Mouse (Mus musculus) A20 (cell line): Measurements from ENCODE around the gene Stfa3.
"Not testable (repeated sequence)": the region's sequence is repeated elsewhere in the genome, so short reads cannot be mapped to it uniquely, and the experiment has no call there.

Experiments
- DNase-seq: peaks from one replicate; pipeline ENCODE4 v3.0.0-alpha.2; 2011; ENCODE audit warnings: low read depth, low spot score

The Stfa3 gene

DNA sequence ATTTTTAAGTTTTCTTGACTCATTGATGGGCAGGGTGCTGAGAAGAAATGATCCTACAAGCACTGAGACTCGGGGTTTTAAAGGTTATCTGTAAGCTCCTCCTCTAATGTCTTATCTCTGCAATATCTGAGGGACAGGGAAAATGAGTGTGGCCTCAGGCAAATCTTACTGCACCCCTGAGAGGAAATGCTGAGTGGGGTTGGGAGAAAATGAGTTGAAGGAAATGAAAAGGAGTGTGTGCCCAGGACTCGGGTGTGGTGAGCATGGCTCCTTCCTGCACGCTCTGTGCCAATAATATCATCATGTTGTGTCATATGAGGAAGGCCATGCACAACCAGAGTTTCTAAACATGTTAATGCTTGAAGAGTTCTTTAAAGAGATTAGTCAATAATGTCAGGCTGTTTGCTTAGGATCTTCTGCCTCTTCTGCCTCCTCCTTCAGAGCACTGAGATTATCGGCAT is at the start of gene Stfa3:
Stfa3 (minus strand) TSS at position 51 of the 461 bp plus-strand sequence.
- DNase-seq = no peak

DNA sequence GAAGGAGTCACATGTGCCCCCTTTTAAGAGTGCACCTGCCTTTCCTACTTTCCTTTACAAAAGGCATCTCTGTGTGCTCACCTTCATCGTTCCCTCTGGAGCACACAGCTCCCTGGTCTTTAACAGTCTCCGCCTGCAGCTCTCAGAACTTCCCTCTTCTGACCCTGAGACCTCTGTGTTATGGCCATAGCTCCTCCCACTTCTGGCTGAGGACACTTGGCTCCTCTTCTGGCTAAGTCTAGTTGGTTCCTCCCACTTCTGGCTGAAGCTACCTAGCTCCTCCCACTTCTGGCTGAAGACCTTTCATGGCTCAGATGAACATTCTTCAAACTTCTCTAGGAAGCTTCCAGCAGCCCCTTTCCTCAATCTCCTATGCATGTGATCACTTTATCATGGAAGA is 47.1 kb upstream of the Stfa3 start:
- DNase-seq = peak; percentile 21

DNA sequence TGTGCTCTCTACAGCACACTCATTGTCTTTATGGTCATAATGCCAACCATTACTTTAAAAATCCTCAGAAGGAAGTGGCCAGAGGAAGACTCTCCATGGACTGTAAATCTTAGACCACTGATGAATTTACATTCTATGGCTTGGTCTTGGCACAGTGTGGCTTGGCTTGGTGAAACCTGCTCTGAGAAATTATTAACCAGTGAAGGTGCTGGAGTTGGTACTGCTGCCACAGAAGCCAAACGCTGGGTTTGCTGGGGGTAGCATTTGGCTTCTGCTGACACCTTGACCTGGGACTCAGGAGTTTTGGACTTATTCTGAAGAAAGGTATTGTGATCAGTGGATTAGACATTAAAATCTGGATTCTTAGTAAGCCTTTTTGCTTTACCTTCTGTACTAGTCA is 37.2 kb upstream of the Stfa3 start:
- DNase-seq = no peak

DNA sequence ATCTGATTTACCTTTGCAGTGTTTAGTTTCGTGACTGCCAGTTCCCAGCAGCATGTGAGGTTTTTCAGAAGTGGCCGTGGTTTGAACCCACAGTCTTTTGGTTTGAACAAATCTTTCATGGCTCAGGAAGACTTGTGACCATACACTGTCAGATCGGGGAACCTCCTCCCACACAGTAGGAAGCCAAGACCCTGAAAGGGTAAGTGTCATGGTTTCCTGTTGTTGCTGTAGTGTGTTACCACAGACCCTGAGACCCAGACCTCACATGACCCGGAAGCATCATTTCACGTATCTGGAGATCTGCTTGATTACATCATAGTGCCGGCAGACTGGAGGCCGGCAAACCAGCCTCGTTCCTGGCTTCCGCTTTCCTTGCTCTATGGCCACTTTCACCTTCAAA is 21.7 kb upstream of the Stfa3 start:
- no peak for DNase-seq

DNA sequence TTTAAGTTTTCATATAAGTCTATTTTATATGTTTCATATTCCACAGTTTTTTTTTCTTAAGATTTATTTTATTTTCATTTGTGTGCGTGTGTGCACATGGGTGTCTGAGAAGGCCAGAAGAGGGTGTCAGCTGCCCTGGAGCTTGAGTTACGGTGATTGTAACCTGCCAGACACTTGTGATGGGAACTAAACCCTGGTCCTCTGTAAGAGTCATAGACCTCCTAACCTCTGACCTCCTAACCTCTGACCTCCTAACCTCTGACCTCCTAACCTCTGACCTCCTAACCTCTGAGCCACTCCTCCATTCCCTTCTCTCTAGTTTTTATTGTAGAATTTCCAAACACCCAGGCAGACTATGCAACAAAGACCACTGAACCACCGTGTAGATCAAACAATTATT is 20.3 kb upstream of the Stfa3 start:
- no peak for DNase-seq

DNA sequence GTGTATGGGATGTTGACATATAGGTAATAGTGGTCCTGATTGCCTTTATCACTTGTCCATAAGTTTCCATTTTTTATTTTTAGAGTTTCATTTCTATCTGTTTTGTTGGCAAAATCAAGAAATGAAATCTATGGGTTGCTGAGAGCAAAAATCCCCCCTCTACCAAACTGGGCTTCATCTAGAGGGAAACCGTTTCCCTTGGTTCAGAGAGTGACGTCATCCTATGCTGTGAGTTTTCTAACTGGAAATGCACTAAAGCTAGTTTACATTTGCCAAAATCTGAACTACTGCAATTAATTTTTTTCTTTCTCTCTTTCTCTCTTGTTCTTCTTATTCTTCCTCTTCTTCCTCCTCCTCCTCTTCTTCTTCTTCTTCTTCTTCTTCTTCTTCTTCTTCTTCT is 19.7 kb upstream of the Stfa3 start:
- DNase-seq = no peak

DNA sequence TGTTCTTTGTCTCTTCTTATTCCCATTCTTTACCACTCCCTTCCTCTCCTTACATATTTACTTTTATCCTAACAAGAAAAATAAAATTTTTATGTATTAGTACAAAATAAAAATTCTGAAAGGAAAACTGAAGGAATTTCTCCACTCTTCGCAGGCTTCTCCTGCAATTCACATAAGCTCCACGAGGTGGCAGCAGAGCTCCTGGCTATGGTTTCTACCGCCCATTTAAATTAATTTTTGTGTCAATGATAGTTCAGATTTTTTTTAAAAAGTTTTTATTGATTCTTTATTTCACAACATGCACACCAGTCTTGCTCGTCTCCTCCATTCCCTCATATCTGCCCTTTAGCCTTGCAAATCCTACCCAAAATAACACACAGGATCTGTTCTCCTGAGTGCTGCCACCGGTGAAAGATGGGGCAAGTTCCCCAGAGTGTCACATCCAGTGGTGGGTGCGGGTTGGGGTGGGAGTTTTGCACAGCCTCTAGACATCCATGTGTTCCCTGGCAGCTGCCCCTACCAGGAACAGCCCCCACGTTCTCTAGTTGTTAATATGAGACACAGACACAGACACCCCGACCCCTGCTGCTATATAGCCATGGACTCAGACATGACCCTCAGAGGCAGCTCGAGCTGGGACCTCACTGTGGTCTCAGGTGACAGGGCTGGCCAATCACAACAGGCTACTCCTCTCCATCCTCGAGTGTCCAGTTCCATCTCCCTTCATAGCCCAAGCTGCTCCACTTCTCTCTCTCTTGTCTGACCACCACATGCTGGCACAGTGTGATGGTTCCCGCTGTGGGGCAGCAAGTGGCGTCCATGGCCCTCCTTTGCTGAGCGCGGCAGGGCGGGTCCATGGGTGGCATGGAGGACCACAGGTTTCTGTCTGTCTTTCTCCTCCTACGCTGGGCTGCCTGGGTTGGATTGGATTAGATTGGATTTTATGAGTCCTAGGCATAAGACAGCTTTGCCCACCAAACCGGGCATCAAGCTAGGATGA is 18.3 kb upstream of the Stfa3 start:
- peak; percentile 36 for DNase-seq

DNA sequence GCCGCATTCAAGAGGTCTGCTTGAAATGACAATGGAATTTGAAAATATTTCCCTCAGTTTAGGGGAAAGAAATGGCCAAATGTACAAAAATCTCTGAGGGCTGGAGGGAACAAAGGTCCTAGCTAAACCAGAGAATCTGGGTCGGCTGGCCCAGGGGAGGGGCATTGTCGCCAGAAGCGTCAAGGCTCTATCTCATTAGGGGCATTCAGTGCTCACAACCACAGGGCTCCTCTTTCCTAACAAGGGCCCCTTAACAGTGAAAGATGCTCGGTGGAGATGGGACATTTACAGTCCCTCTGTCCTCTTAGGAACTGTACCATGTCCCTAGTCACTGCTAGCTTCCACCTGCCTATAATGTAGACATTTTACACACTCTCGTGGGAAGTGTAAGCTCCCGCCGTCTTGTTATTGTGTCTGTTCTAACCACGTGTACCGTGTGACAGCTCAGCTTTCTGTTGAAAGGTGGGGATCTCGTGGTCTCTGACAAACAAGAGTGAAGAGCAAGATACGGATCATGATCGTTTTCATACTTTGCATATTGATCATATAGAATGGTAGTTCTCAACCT is 16.0 kb upstream of the Stfa3 start:
- no peak for DNase-seq

DNA sequence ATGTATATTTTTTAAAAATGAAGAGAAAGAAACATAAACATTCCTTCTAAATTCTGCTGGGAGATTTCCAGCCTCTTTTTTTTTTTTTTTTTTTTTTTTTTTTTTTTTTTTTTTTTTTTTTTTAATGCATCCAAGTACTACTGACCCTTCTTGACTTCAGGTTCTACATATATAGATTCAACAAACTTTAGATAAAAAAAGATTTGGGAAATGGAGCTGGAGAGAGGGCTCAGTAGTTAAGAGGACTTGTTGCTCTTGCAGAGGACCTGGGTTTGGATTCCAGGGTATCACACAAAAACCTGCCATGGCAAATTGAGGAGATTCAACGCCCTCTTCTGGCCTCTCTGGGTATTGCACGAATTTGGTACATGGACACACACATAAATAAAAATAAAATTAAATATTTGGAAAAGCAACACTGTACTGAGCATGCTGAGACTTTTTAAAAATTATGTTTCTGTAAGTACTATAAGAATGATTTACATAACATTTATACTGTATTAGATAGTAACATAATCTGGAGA is 14.8 kb upstream of the Stfa3 start:
- peak; percentile 64 for DNase-seq

DNA sequence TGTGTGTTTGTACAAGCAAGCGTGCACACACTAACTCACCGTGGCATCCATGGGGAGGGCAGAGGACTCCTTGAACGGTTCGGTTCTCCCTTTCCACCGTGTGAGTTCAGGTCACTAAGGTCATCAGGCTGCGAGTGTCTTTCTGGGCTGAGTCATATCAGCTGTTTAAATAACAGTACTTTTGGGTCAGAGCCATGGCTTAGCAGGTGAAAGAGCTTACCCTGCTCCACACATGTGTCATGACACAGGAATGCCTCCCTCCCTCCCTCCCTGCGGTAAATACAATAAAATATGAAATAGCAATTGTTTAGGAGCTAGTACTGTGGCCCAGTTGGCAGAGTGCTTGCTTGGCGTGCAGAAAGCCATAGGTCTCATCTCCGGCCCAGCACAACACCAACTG is 14.2 kb upstream of the Stfa3 start:
- DNase-seq = no peak

DNA sequence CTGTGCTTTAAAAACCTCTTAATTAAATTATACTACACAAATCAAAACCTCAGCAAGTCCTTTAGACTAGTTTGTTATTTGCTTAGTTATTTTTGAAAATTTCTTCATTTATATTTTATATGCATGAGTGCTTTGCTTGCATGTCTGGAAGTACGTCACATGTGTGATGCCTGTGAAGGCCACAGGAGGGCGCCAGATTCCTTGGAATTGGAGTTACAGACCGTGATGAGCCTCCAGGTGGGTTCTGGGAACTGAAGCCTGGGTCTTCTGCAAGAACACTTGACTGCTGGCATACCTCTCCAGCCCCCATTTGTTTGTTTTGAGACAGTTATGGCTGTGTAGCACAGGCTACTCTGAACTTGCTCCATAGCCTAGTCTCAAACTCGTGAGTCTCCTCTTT is 13.7 kb upstream of the Stfa3 start:
- DNase-seq = peak; percentile 48

DNA sequence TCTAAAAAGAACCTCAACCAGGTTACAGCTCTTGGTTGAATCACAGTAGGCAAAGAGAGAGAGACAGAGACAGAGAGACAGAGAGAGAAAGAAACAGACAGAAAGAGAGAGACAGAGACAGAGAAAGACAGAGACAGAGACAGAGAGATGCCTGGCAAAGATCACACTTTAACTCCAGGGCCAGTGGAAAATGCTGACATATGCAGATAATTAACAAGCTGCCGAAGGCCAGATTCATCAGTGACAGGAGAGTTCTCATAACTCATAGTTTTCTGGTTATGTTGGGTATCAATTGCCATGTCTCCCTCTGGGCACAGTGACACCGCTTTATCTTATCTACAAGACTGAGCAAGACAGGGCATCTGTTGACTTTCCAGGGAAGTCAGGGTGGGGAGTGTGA is 12.7 kb upstream of the Stfa3 start:
- DNase-seq = no peak

DNA sequence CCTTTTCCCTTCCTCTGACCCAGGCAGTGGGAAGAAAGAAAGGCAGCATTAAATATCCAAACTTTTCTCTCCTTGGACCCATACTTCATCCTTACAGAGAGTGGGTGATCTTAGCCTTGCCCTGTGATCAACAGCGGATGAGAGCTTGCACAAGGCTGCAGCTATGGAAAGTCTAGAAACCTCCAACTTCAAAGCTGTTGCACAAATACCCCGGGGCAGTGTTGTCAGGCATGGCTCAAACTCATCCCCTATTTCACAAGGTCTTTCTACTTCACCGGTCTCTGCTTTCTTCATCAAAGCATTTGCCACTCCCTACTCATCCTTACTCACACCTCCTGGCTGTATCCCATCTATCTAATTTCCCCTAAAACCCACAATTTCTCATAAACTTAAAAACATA is 10.2 kb upstream of the Stfa3 start:
- no peak for DNase-seq

DNA sequence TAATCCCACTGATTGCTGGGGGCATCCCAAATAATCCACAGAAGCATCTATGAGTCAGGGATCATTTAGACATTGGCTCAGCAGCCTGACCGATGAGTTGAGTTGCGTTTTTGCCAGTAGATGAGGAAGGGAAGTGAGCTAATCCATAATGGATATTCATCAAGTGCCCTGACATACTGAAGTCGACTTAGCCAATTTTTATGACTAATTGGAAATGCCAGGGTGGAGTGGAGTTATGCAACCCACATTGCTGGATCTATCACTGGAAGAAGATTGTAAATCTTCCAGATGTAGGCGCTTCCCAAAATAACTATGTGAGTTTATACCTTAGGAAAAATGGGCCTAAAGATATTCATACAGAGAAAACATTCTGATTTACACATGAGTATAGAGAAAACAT is 8.9 kb upstream of the Stfa3 start:
- no peak for DNase-seq

DNA sequence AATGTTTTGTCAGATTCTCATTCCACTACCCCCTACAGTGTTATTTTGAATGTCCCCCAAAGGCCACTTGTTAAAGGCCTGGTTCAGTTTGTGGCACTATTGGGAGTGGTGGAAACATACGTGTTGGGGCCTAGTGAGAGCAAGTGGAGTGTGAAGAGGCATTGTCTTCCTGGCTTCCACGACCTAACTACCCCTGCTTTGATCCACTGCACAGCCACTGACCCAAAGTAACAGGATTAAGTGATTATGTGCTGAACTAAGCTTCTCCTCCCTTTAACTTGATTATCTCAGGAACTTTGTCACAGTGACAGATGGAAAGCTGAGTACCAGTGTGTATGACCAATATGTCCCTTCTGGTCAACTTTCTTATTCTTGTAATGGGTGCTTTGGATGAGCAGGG is 5.2 kb upstream of the Stfa3 start:
- no peak for DNase-seq

DNA sequence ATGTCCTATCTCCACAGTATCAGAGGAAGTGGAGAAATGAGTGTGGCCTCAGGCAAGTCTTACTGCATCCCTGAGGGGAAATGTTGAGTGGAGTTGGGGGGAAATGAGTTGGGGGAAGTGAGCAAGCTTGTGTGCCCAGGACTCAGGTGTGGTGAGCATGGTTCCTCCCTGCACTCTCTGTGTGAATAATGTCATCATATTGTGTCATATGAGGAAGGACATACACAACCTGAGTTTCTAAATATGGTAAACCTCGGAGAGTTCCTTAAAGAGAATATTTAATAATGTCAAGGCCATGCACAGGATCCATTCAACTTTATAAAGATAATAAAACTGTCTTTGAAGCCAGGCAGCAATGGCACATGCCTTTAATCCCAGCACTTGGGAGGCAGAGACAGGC is 34.2 kb downstream of the Stfa3 start:
- not testable (repeated sequence) for DNase-seq

DNA sequence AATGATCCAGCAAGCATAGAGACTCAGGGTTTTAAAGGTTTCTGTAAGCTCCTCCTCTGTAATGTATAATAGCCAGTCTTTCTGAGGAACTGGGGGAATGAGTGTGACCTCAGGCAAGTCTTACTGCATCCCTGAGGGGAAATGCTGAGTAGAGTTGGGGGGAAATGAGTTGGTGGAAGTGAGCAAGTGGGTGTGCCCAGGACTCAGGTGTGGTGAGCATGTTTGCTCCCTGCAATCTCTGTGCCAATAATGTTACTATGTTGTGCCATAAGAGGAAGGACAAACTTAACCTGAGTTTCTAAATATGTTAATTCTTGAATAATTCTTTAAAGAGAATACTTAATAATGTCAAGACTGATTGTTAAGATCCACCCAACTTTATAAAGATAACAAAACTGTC is 46.8 kb downstream of the Stfa3 start, which contains the start of gene Stfa2:
Stfa2 (minus strand) TSS at position 101 of the 400 bp plus-strand sequence.
- DNase-seq = no peak
